Mouse (Mus musculus) embryonic facial prominence, embryonic 15.5 days (tissue): Measurements from ENCODE around the gene S100z. TPM values are rescaled to one million over a fixed set of nuclear protein-coding genes. Genes with fewer than 3 reads are reported as not detected.

Source experiments
- ATAC-seq: fragments of 200-750 bp; cut with Nextera tagmentation; 2 replicates; pipeline ENCODE4 v1.8.0; 2017; ENCODE audit warnings: low read depth, moderate TSS enrichment; ENCODE audit not compliant: insufficient number of reproducible peaks, low FRiP score, low TSS enrichment
- H3K27ac ChIP-seq: fragments of 300-500 bp; sonication (generic); replicated peaks from 2 replicates; pipeline ENCODE4 v1.5.1; 2015; ENCODE audit warnings: mild to moderate bottlenecking, inconsistent platforms
- H3K27me3 ChIP-seq: fragments of 300-500 bp; sonication (generic); 2 replicates; pipeline ENCODE4 v1.6.1; 2015; ENCODE audit warnings: inconsistent platforms
- H3K36me3 ChIP-seq: fragments of 300-500 bp; sonication (generic); 2 replicates; pipeline ENCODE4 v1.6.1; 2015; ENCODE audit warnings: mild to moderate bottlenecking, inconsistent platforms
- H3K4me1 ChIP-seq: fragments of 300-500 bp; sonication (generic); 2 replicates; pipeline ENCODE4 v1.6.1; 2015; ENCODE audit warnings: inconsistent platforms
- H3K4me2 ChIP-seq: fragments of 300-500 bp; sonication (generic); replicated peaks from 2 replicates; pipeline ENCODE4 v1.6.1; 2015; ENCODE audit warnings: mild to moderate bottlenecking, inconsistent platforms
- H3K4me3 ChIP-seq: fragments of 300-500 bp; sonication (generic); replicated peaks from 2 replicates; pipeline ENCODE4 v1.5.1; 2015; ENCODE audit warnings: mild to moderate bottlenecking, inconsistent platforms
- H3K9ac ChIP-seq: fragments of 300-500 bp; sonication (generic); 2 replicates; pipeline ENCODE4 v1.6.1; 2015; ENCODE audit warnings: inconsistent platforms
- H3K9me3 ChIP-seq: fragments of 300-500 bp; sonication (generic); replicated peaks from 2 replicates; pipeline ENCODE4 v1.6.1; 2016; ENCODE audit warnings: inconsistent platforms
- WGBS: fragments of 180-500 bp; shearing (Covaris S2); methylation state at CpG from one replicate; pipeline ENCODE4 v1.1.7; 2015; 5-methylcytosine and 5-hydroxymethylcytosine counted together
- polyA plus RNA-seq: library from polyadenylated mRNA; unstranded; fragments of >200 nt; fragmentation: Nextera tagmentation; extraction: Ambion mirVana; gene quantifications from 2 replicates; pipeline ENCODE4 v1.2.1, GENCODE M21; 2015

S100z gene
- polyA plus RNA-seq, 1 experiment from 2014 or later, result 6.3 TPM

DNA sequence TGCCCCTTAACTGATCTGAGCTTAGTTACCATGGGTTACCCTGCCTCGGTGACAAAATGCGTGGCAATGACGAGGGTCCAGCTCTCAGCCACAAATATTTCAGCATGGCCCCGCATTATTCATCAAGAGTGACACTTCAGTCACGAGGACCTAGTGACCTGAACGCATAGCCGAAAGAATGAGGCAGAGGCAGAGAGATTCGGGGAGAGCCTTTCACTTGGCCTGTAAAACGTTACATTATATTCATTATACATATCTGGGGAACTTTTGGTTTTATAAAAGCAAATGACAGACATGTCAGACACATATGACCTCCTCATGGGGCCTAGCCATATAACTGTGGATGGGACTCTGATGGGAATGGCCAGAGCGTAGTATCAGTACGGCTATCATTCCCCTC is 33.7 kb downstream of the S100z start, which contains the start of gene Crhbp:
TSS of gene Crhbp (minus strand) at position 101 of the 400 bp plus-strand sequence.
- H3K4me3 ChIP-seq, result peak within 1 kb of the TSS; percentile 43
- peak within 1 kb of the TSS; percentile 82 for H3K4me2 ChIP-seq
- H3K27ac ChIP-seq, result no peak within 1 kb of the TSS
- peaks cover 43% of the 10 kb centered on the region for H3K27me3 ChIP-seq
- 71% methylated on average over 11 of the region's 11 CpGs for WGBS
- no peaks in the 10 kb centered on the region for H3K36me3 ChIP-seq
- no peaks in the 10 kb centered on the region for H3K9me3 ChIP-seq
- H3K4me1 ChIP-seq, result peaks cover 11% of the 10 kb centered on the region
- no peak within 1 kb of the TSS for H3K9ac ChIP-seq
- no peak for ATAC-seq

- H3K4me1 ChIP-seq, result peaks cover 11% of the 10 kb centered on the region
- H3K27ac ChIP-seq, result no peak overlapping the region
- 16% methylated on average over 7 of the region's 7 CpGs for WGBS
- peak overlapping the region; percentile 82 for H3K4me2 ChIP-seq
- H3K36me3 ChIP-seq, result no peaks in the 10 kb centered on the region
- no peak for ATAC-seq
- H3K4me3 ChIP-seq, result peak overlapping the region; percentile 43
- H3K9ac ChIP-seq, result no peak overlapping the region
- H3K9me3 ChIP-seq, result no peaks in the 10 kb centered on the region
- H3K27me3 ChIP-seq, result peaks cover 43% of the 10 kb centered on the region
Measured at GRCm38 (mm10) chr13:95444291-95444690, 34.2 kb downstream of the S100z start.

DNA sequence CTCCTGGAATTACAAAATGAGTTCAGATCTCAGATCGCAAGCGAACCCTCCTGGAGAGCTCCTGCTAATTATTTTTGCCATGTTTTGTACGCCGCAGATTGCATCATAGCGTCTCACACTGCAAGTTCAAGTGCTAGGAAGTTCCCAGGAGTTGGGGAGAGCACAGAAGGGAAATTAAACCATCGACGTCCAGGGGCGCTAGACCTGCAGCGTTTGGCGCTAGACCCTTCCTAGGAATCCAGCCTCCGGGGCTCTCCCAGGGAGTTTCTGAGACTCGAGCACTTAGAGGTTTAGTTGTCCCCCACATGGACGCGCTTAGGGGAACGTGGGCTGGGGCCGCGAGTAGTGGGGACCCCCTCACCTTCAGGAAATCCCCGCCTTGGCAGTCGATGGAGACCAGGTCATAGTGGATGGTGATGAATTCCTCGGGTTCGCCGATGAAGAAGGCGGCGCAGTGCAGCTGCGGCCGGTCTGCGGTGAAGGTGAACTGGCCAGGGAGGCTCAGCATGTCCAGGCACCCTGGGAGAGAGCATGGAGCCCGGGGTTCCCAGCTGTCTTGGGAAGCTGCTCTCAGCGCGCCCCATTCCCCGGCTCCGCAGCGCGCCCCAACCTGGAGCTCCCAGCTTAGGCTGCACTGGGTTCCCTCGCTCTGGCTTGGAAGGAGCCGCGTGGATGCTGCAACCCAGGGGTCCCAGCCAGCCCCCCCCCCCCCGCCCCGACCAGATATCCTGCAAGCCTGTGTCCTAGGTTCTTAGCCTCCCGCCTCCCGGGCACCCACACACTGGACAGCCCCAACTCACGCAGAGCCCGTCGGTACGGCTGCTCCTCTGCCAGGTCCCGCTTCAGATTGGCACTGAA is 34.9 kb downstream of the S100z start:
- 1% methylated on average over 46 of the region's 46 CpGs for WGBS
- no peak overlapping the region for H3K27ac ChIP-seq
- H3K4me1 ChIP-seq, result peaks cover 11% of the 10 kb centered on the region
- H3K9ac ChIP-seq, result no peak overlapping the region
- H3K9me3 ChIP-seq, result no peaks in the 10 kb centered on the region
- H3K4me3 ChIP-seq, result peak overlapping the region; percentile 43
- H3K27me3 ChIP-seq, result peaks cover 43% of the 10 kb centered on the region
- H3K36me3 ChIP-seq, result no peaks in the 10 kb centered on the region
- peak overlapping the region; percentile 82 for H3K4me2 ChIP-seq
- peak; percentile 60; the same call in 1 of the 2 replicates for ATAC-seq

- Histone ChIP-seq H3K27ac (no peak overlapping the region), H3K36me3 (no peaks in the 10 kb centered on the region), H3K4me1 (peaks cover 11% of the 10 kb centered on the region), H3K4me3 (no peak overlapping the region), H3K9ac (no peak overlapping the region), H3K27me3 (peaks cover 43% of the 10 kb centered on the region), H3K4me2 (peak overlapping the region; percentile 82; the same call in 1 of the 2 replicates), H3K9me3 (no peaks in the 10 kb centered on the region)
- 18% methylated on average over 4 of the region's 4 CpGs for WGBS
- ATAC-seq, result no peak
Measured at GRCm38 (mm10) chr13:95442901-95443300, 35.6 kb downstream of the S100z start.

DNA sequence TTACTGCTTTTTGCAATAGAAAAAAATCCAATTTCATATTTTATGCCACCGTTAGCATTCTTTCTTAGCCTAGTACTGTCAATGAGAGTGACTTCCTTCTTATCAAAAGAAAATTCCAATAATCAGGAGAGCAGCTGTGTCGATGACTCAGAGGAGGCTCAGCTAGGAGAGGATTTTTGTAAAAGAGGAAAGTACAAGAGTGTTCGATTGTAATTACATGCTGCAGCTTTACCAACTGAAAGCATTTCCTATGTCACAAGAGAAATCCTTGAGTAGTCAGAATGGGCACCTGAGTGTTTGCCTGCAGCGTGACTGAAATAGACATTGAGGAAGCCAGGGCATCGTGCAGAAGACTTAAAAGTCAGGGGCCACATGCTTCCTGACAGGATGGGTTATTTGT is 39.0 kb downstream of the S100z start:
- H3K9me3 ChIP-seq, result no peaks in the 10 kb centered on the region
- H3K4me2 ChIP-seq, result no peak overlapping the region
- peaks cover 29% of the 10 kb centered on the region for H3K27me3 ChIP-seq
- ATAC-seq, result no peak
- no peak overlapping the region for H3K4me3 ChIP-seq
- H3K9ac ChIP-seq, result no peak overlapping the region
- H3K36me3 ChIP-seq, result no peaks in the 10 kb centered on the region
- H3K27ac ChIP-seq, result no peak overlapping the region
- 70% methylated on average over 5 of the region's 5 CpGs for WGBS
- H3K4me1 ChIP-seq, result peaks cover 11% of the 10 kb centered on the region

DNA sequence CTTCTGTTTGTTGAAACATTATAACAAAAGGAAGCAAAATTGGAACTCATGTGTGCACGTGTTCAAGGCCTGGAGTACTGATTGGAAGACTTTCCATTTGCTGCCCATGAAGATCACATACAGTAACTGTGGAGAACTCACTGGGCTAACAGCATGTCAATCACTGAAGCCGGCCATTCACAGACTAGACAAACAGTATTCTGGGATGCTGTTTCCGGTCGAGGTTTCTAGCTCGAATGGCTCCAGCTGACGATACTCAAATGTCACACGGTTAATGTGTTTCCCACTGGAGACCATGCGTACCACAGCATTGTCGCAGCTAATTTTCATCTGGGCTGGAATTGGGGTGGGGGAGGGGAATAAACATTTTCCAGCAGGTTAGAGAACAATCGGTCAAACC is 46.8 kb downstream of the S100z start:
- no peak overlapping the region for H3K4me2 ChIP-seq
- 59% methylated on average over 10 of the region's 10 CpGs for WGBS

GRCm38 (mm10) chr13:95427499-95427898 is 51.0 kb downstream of the S100z start:
- 81% methylated on average over 3 of the region's 3 CpGs for WGBS

More for the DNA sequence above, 46.8 kb downstream of the S100z start:
- Histone ChIP-seq H3K27ac (no peak overlapping the region), H3K9ac (no peak overlapping the region), H3K4me1 (no peaks in the 10 kb centered on the region), H3K4me3 (no peak overlapping the region), H3K9me3 (no peaks in the 10 kb centered on the region), H3K36me3 (no peaks in the 10 kb centered on the region), H3K27me3 (no peaks in the 10 kb centered on the region)
- no peak for ATAC-seq

More at GRCm38 (mm10) chr13:95427499-95427898, 51.0 kb downstream of the S100z start:
- Histone ChIP-seq H3K9ac (no peak overlapping the region), H3K9me3 (no peaks in the 10 kb centered on the region), H3K4me1 (no peaks in the 10 kb centered on the region), H3K4me2 (no peak overlapping the region), H3K27ac (no peak overlapping the region), H3K36me3 (no peaks in the 10 kb centered on the region), H3K4me3 (no peak overlapping the region), H3K27me3 (no peaks in the 10 kb centered on the region)
- ATAC-seq, result no peak

Other genes with a start within 250 kb of the S100z start
- gene Pde8b, start 228.4 kb downstream of the S100z start, polyA plus RNA-seq, result 3.1 and 3.7 TPM in 2 replicates
- 57.1 and 59.8 TPM in 2 replicates for gene Zbed3, start 155.1 kb downstream of the S100z start, polyA plus RNA-seq
- gene Aggf1, start 103.4 kb downstream of the S100z start, polyA plus RNA-seq, result 35.1 and 35.2 TPM in 2 replicates
- 0.09 and 0.68 TPM in 2 replicates for gene Crhbp, start 33.8 kb downstream of the S100z start, polyA plus RNA-seq
- 4.5 and 5.1 TPM in 2 replicates for gene F2rl1, start 46.5 kb upstream of the S100z start, polyA plus RNA-seq
- 81.7 and 82.3 TPM in 2 replicates for gene F2r, start 139.8 kb upstream of the S100z start, polyA plus RNA-seq
- 0.31 and 0.32 TPM in 2 replicates for gene F2rl2, start 218.1 kb upstream of the S100z start, polyA plus RNA-seq